Mouse (Mus musculus) Patski (cell line): Measurements from ENCODE around the gene Ccdc136. TPM values are rescaled to one million over a fixed set of nuclear protein-coding genes. Genes with fewer than 3 reads are reported as not detected.

Experiments
- ATAC-seq: fragments of 100-300 bp; one replicate; pipeline ENCODE4 v1.8.0; 2021
- CTCF ChIA-PET: fragments of 350-600 bp; sonication (Branson Sonifier 250); formaldehyde crosslinking; loops from one replicate; lab custom pipeline; 2022; ENCODE audit warnings: inconsistent platforms; lab: Charles Lee
- POLR2A ChIA-PET: fragments of 350-600 bp; sonication (Branson Sonifier 250); formaldehyde crosslinking; loops from one replicate; lab custom pipeline; 2022; ENCODE audit warnings: antibody characterized with exemption, inconsistent platforms; lab: Charles Lee
- DNase-seq: peaks from one replicate; pipeline ENCODE4 v3.0.0-alpha.2; 2011; ENCODE audit warnings: low read depth, low spot score
- H3K27me3 ChIP-seq: fragments of 371-371 bp; one replicate; pipeline ENCODE4 v1.5.1; 2021
- CTCF ChIP-seq: fragments of 100-300 bp; IDR thresholded peaks from one replicate; pipeline ENCODE4 v1.5.1; 2021
- in situ Hi-C: fragments of 300-500 bp; cut with MboI; formaldehyde crosslinking; loops from 3 replicates; pipeline ENCODE4 v1.11.1; 2018; ENCODE audit warnings: low pct_unique_long_range_greater_than_20kb, mixed read lengths
- polyA plus RNA-seq: library from polyadenylated mRNA; unstranded; gene quantifications from one replicate; pipeline ENCODE4 v1.2.3, GENCODE M21; 2021

Ccdc136 gene
- polyA plus RNA-seq, 1 experiment from 2014 or later = 27.6 TPM

DNA sequence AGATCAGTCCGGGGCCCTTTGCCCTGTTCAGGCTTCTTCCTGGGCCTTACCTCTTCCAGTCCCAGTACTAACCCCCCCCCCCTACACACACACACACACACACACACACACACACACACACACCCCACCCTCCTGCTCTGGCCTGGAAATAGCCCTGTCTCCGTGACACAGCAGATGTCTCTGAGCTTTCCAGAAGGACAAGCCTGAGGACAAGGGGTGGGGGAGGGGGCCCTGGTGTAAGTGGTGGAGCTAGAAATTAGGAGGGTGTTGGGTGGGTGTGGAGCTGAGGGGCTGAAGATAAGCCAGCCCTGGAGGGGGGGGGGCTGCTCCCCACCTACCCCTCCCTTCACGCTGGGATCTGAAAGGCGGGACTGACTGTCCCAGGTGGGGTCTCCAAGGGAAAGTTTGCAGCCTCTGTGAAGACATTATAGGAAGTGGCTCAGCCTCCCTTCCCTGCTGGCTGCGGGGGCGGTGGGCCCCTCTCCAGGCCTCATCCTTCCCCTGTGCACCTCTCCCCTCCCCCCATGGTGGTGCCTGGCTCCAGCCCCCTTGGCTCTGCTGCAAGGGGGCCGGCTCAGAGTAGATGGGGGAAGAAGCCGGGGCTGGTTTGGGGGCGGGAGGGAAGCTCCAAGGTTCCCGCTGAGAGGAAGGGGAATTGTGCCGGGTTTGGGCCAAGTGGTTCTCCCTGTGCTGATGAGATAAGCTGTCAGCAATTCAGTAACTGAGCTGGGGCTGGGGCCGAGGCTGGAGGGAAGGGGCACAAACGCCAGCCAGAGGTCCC is 39.0 kb downstream of the Ccdc136 start:
- no peak for ATAC-seq
- POLR2A ChIA-PET = interaction anchor here (0.7 to 2.1 kb wide), 3 partner anchors 13 to 173 kb away, joined by 3 to 17 read pairs (median 5); partner anchors contain the start of gene Ccdc136
- in situ Hi-C loops = no loop called here
- no peak for DNase-seq
- CTCF ChIA-PET = interaction anchor here (0.5 kb wide), 1 partner anchor 226 kb away, joined by 3 read pairs; no protein-coding TSS in a partner anchor
- TF ChIP-seq CTCF = no peak
- H3K27me3 ChIP-seq = no peaks in the 10 kb centered on the region

GRCm38 (mm10) chr6:29435940-29436451 is 39.9 kb downstream of the Ccdc136 start:
- ChIA-PET CTCF (interaction anchor here (0.7 kb wide), 1 partner anchor 8 kb away, joined by 3 read pairs; no protein-coding TSS in a partner anchor), POLR2A (interaction anchor here (0.6 to 2.1 kb wide), 3 partner anchors 33 to 225 kb away, joined by 3 to 17 read pairs (median 4); partner anchors contain the start of gene Ccdc136)
- DNase-seq (no peak), ATAC-seq (peak; percentile 7)
- TF ChIP-seq CTCF = no peak
- H3K27me3 ChIP-seq = no peaks in the 10 kb centered on the region
- in situ Hi-C loops = no loop called here

DNA sequence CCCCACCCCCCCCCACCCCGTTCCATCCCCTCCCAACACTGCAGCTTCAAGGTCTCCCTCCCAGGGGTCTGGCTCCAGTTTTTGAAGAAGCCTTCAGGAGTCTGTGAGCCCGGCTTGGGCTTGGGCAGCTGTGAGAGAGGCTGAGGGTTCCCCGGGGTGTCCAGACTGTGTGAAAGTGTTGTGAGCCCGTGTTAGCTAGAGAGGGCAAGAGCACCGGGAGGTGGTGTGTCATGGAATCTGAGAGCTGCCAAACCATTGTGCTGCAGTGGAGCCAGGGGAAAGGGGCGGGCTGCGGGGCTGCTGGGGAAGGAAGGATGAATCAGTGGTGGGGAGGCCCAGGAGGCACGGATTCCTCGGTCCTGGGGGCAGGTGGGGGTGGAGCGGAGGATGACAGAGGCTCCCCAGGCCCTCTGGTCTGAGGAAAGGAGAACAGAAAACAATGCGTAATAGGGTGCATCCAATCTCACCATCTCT is 40.4 kb downstream of the Ccdc136 start:
- peak; percentile 61 for ATAC-seq
- in situ Hi-C loops = no loop called here

DNA sequence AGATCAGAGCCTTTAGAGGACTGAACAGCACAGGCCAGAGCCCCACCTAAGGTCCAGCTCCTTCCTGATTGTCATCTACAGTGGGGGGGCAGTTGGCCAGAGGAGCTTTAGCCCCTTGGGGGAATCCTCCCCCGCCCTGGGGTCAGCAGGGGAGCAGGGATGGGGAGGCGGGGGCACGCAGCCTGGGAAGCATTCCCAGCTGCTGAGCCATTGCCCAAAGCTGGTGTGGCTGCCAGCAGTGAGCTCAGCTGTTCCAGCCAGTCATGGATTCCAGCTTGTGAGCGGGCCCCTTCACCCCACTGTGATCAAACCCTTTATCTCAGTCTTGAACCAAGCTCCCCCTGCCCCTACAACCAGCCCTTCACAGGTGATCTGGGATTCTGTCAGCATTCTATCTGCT is 43.1 kb downstream of the Ccdc136 start:
- no peak for ATAC-seq
- no peak for TF ChIP-seq CTCF
- CTCF ChIA-PET = interaction anchor here (1.2 kb wide), 2 partner anchors 10 to 13 kb away, joined by 3 read pairs; no protein-coding TSS in a partner anchor
- no peak for DNase-seq
- POLR2A ChIA-PET = no interaction called here
- no peaks in the 10 kb centered on the region for H3K27me3 ChIP-seq
- in situ Hi-C loops = no loop called here

More for the DNA sequence above, 40.4 kb downstream of the Ccdc136 start:
- TF ChIP-seq CTCF = no peak
- DNase-seq = peak; percentile 90
- POLR2A ChIA-PET = interaction anchor here (0.6 to 0.7 kb wide), 2 partner anchors 32 to 225 kb away, joined by 3 to 4 read pairs; no protein-coding TSS in a partner anchor
- CTCF ChIA-PET = interaction anchor here (1.4 to 1.6 kb wide), 2 partner anchors 18 to 27 kb away, joined by 3 read pairs; no protein-coding TSS in a partner anchor
- no peaks in the 10 kb centered on the region for H3K27me3 ChIP-seq

DNA sequence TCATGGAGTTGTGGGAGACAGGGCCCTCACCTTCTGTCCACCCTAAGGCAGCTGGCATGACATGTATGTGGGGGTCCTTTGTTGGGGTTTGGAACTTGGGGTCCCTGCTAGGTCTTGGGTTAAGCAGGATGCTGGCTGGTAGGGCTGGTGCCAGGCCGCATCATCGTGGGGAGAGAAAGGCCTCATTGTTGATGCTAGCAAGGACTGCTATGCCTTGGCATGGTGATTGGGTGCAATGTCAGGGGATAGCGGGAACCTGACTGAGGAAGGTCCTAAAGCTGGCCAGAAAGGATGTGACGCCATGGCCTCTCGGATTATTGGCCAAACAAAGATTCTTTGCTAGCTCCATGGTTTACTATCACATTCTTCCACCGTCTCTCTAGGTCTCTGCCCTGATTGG is 43.7 kb downstream of the Ccdc136 start:
- in situ Hi-C loops = no loop called here
- H3K27me3 ChIP-seq = no peaks in the 10 kb centered on the region
- no peak for TF ChIP-seq CTCF
- DNase-seq (no peak), ATAC-seq (no peak)
- ChIA-PET CTCF (interaction anchor here (1.2 kb wide), 2 partner anchors 10 to 12 kb away, joined by 3 read pairs; no protein-coding TSS in a partner anchor), POLR2A (interaction anchor here (0.9 kb wide), 1 partner anchor 92 kb away, joined by 4 read pairs; the partner anchor contains the start of gene Calu)

DNA sequence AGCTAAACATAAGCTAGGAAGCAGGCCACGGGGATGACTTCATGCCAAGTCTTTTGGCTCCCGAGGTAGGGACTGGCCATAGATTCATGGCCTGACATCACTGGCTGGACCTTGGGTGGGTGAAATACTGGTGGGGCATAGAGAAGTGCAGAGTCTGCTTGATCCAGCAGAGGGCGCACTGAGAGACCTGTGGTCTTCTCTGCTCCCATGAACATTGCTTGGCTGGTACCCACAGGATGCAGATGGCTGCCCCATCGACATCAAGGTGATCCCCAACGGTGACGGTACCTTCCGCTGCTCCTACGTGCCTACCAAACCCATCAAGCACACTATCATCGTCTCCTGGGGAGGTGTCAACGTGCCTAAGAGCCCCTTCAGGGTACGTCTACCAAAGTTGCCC is 48.7 kb downstream of the Ccdc136 start:
- H3K27me3 ChIP-seq = no peaks in the 10 kb centered on the region
- DNase-seq (no peak), ATAC-seq (no peak)
- POLR2A ChIA-PET = interaction anchor here (0.9 kb wide), 1 partner anchor 43 kb away, joined by 3 read pairs; no protein-coding TSS in a partner anchor
- CTCF ChIA-PET = interaction anchor here (0.9 to 1.0 kb wide), 2 partner anchors 9 to 34 kb away, joined by 3 read pairs; no protein-coding TSS in a partner anchor
- in situ Hi-C loops = no loop called here
- no peak for TF ChIP-seq CTCF

GRCm38 (mm10) chr6:29445354-29445753 is 49.2 kb downstream of the Ccdc136 start:
- POLR2A ChIA-PET = interaction anchor here (0.9 kb wide), 1 partner anchor 43 kb away, joined by 3 read pairs; no protein-coding TSS in a partner anchor
- in situ Hi-C loops = no loop called here
- no peak for TF ChIP-seq CTCF
- CTCF ChIA-PET = interaction anchor here (0.6 to 1.0 kb wide), 2 partner anchors 34 to 273 kb away, joined by 3 read pairs; no protein-coding TSS in a partner anchor
- DNase-seq (no peak), ATAC-seq (no peak)
- H3K27me3 ChIP-seq = no peaks in the 10 kb centered on the region

- POLR2A ChIA-PET = interaction anchor here (0.7 kb wide), 1 partner anchor 18 kb away, joined by 3 read pairs; no protein-coding TSS in a partner anchor
These were observed 53.7 kb downstream of the Ccdc136 start for GRCm38 (mm10) chr6:29449858-29450257.

GRCm38 (mm10) chr6:29450667-29451066 is 54.6 kb downstream of the Ccdc136 start:
- DNase-seq (no peak), ATAC-seq (no peak)
- no peak for TF ChIP-seq CTCF
- no peaks in the 10 kb centered on the region for H3K27me3 ChIP-seq
- ChIA-PET CTCF (no interaction called here), POLR2A (no interaction called here)
- in situ Hi-C loops = no loop called here

More at GRCm38 (mm10) chr6:29449858-29450257, 53.7 kb downstream of the Ccdc136 start:
- no peak for TF ChIP-seq CTCF
- DNase-seq = no peak
- CTCF ChIA-PET = interaction anchor here (0.7 to 2.0 kb wide), 3 partner anchors 10 to 27 kb away, joined by 3 to 5 read pairs (median 3); no protein-coding TSS in a partner anchor
- no peaks in the 10 kb centered on the region for H3K27me3 ChIP-seq
- in situ Hi-C loops = no loop called here
- ATAC-seq = no peak

DNA sequence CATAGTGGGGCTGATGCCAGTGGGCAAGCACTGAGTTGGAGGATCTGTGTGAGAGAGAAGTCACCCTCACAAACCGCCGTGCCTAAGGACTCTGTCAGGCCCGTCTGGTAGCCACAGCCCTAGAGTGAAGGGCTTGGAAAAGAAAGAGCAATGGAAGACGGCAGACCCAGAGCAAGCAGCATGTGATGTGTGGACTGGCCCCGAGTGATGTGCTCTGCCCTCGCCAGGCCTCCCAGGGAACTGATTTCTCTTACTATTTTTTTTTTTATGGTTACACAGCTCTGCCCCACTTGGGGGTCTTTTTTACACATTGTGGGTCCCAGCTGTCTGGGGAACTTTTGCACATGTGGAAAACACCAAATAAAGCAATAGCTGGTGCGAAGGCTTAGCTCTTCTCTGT is 65.4 kb downstream of the Ccdc136 start:
- CTCF ChIA-PET = interaction anchor here (1.5 to 1.6 kb wide), 2 partner anchors 14 to 16 kb away, joined by 3 read pairs; no protein-coding TSS in a partner anchor
- in situ Hi-C loops = no loop called here
- DNase-seq (no peak), ATAC-seq (no peak)
- POLR2A ChIA-PET = interaction anchor here (0.6 to 0.8 kb wide), 3 partner anchors 10 to 188 kb away, joined by 3 read pairs; no protein-coding TSS in a partner anchor
- H3K27me3 ChIP-seq = no peaks in the 10 kb centered on the region
- no peak for TF ChIP-seq CTCF
